Mouse (Mus musculus) olfactory bulb, adult 2 months (tissue): ENCODE data around the gene Entpd1. TPM values are rescaled to one million over a fixed set of nuclear protein-coding genes. Genes with fewer than 3 reads are reported as not detected.

Experiments
- H3K27ac ChIP-seq: fragments of 200-500 bp; 2 replicates; pipeline ENCODE4 v1.5.1; 2012; ENCODE audit warnings: low read depth, low read length; ENCODE audit not compliant: insufficient read depth
- H3K4me1 ChIP-seq: fragments of 200-500 bp; 2 replicates; pipeline ENCODE4 v1.6.1; 2012; ENCODE audit warnings: low read length; ENCODE audit not compliant: control insufficient read depth, insufficient read depth
- H3K4me3 ChIP-seq: fragments of 200-500 bp; 2 replicates; pipeline ENCODE4 v1.5.1; 2012; ENCODE audit warnings: mild to moderate bottlenecking, low read depth, low read length, moderate library complexity; ENCODE audit not compliant: insufficient read depth
- CTCF ChIP-seq: fragments of 200-500 bp; IDR thresholded peaks from 2 replicates; pipeline ENCODE4 v1.5.1; 2012; ENCODE audit warnings: low read depth, mild to moderate bottlenecking, low read length, moderate library complexity; ENCODE audit not compliant: insufficient read depth
- POLR2A ChIP-seq: fragments of 200-500 bp; IDR thresholded peaks from 2 replicates; pipeline ENCODE4 v1.6.1; 2012; ENCODE audit warnings: mild to moderate bottlenecking, low read depth, low read length, moderate library complexity; ENCODE audit not compliant: insufficient read depth
- WGBS: fragments of 180-500 bp; shearing (Covaris S2); methylation state at CpG from one replicate; pipeline ENCODE4 v1.1.7; 2018; 5-methylcytosine and 5-hydroxymethylcytosine counted together
- polyA plus RNA-seq: library from polyadenylated mRNA; stranded (reverse); fragments of >200 nt; gene quantifications from 2 replicates; pipeline ENCODE4 v1.2.4, GENCODE M21; 2012; ENCODE audit warnings: low replicate concordance; ENCODE audit not compliant: missing spikeins, insufficient read depth, insufficient read length

The Entpd1 gene
- polyA plus RNA-seq, 1 experiment: not detected

DNA sequence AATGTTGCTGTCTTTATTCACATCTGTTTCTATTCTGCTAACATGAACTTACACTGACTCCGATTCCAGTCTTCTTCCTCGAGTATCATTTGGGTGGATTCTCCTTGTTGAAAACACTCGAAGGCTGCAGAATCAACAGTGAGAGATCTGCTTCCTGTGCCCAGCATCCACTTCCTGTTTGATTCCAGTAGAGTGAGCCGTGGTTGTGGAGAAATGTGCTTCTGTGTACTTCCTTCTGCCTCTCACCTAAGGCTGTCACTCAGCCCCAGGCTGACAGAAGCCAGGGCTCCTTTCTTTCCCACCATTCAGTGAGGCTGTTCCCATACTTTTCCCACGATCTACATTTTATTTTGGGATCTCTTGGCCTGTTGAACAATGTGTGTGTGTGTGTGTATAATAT lies 37.9 kb downstream of the Entpd1 start:
- H3K4me3 ChIP-seq: no peak overlapping the region
- WGBS: 84% methylated on average over 5 of the region's 5 CpGs
- no peak for TF ChIP-seq CTCF
- TF ChIP-seq POLR2A: no peak
- no peak overlapping the region for H3K27ac ChIP-seq
- no peaks in the 10 kb centered on the region for H3K4me1 ChIP-seq

DNA sequence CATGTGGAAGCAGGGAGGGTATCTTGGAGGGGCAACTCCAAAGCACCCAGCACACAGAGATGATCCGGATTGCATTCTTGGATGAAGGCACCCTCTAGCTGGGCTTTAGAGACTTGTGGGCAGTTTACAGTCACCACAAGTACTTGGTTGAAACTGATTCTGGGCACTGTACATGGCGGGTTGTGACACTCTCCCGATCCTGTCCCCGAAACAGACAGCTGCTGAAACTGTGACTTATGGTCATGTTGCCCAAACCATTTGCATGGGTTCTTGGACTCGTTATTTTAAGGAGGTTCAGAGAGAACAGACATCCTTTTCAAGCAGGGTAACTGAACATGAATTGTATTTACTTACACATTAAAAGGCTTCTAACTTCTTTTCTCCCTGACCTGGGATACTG lies 44.0 kb downstream of the Entpd1 start:
- H3K27ac ChIP-seq: no peak overlapping the region
- H3K4me1 ChIP-seq: peaks cover 8% of the 10 kb centered on the region
- no peak overlapping the region for H3K4me3 ChIP-seq
- 85% methylated on average over 5 of the region's 5 CpGs for WGBS
- TF ChIP-seq CTCF (no peak), POLR2A (no peak)

DNA sequence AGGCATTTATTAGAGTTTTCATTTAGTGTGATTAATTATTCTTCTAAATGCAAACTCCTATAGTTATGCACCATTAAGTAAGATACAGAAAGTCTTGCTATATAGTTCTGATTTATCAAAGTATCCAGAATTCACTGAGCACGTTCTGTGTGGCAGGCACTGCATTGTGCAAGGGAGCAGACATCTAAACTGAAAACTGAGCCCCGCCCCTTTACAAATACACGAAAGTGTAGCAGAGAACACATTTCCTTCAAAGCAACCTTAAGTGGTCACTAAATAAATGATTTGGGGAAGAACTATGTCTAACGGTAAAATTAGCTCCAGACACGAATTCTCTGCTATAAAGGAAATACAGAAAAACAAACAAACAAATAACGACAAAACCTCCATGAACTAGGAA lies 46.1 kb downstream of the Entpd1 start:
- peaks cover 8% of the 10 kb centered on the region for H3K4me1 ChIP-seq
- TF ChIP-seq POLR2A (no peak), CTCF (no peak)
- H3K27ac ChIP-seq: no peak overlapping the region
- H3K4me3 ChIP-seq: no peak overlapping the region
- WGBS: 70% methylated on average over 6 of the region's 6 CpGs

DNA sequence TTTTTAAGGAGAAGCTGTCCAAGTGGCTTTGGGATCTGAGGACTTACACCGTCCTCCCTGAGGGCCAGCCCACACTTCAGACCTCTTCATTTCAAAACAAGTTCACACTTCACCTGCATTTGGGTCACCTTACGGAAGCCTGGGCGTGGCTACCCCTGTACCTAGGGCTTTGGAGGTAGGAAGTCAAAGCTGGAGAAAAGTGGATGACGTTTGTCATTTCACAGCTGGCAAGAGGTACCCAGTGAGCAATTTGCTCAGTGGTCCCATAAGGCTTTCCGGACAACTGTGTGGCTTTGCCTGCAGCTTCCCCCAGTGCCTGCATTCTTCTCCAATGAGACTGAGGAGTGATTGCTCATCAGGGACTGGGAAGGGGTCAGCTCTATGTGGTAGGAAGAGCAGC lies 46.8 kb downstream of the Entpd1 start:
- Histone ChIP-seq H3K4me1 (peaks cover 8% of the 10 kb centered on the region), H3K27ac (no peak overlapping the region), H3K4me3 (no peak overlapping the region)
- WGBS: 74% methylated on average over 5 of the region's 5 CpGs
- TF ChIP-seq CTCF: no peak
- no peak for TF ChIP-seq POLR2A

DNA sequence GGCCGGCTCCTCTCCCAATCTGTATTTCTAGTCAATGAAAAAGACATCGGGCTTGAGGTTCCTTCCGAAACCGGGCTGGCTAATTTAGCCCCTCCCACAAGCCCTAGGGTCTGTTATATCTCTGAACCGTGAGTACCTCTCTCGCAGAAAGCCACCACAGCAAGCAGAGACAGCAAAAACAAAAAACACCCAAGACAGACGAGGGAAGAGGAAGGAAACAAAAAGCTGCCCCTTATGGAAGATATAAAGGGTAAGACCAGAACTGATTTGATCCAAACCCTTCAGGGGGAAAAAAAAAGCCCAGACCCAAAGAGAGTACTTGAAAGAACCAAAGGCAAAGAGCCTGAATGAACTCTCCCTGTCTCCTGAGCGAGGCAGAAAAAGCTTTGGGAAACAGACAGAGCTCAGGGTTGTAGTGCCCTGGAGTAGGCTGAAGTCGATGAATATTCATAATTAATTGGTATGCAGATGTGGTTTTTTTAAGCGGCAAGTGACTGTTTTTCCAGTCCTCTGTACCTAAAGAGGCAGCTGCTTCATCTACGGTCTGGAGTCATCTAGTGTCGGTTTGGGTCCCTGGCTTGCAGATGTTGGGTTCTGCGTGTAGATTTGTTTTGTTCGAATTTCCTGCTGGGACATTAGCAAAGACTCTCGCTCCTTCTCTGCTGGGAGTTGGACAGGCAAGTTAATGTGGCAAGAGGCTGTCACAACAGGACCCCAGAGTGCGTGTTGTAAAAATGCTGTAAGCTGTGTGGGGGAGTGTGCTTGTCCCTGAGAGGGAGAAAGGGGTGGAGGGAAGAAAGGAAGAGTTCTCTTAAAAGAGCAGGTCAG lies 47.7 kb downstream of the Entpd1 start:
- TF ChIP-seq CTCF: no peak
- TF ChIP-seq POLR2A: no peak

DNA sequence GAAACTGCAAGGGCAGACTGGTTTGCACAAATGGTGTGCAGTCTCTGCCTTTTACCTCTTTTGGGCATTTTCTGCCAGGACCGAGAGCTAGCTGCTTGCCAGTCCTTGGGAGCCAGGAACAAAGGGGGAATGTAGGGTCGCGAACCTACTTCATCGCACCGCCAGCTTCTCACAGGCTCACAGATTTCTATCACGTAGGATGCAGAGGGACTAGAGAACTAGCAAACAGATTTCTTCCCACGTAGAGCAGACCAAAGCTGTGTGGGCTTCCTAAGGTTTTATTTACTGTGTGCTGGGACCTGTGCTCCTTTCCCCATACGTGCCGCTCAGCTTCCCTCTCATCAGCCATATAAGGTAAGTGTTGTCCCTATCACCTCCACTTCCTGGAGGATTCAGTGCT lies 48.3 kb downstream of the Entpd1 start:
- no peak for TF ChIP-seq POLR2A
- 35% methylated on average over 9 of the region's 9 CpGs for WGBS
- Histone ChIP-seq H3K27ac (peak overlapping the region; percentile 19), H3K4me1 (peaks cover 8% of the 10 kb centered on the region), H3K4me3 (peak overlapping the region; percentile 40)

More for the DNA sequence above, 47.7 kb downstream of the Entpd1 start:
- WGBS: 8% methylated on average over 16 of the region's 16 CpGs
- peak overlapping the region; percentile 19 for H3K27ac ChIP-seq
- peak overlapping the region; percentile 40 for H3K4me3 ChIP-seq
- H3K4me1 ChIP-seq: peaks cover 8% of the 10 kb centered on the region

DNA sequence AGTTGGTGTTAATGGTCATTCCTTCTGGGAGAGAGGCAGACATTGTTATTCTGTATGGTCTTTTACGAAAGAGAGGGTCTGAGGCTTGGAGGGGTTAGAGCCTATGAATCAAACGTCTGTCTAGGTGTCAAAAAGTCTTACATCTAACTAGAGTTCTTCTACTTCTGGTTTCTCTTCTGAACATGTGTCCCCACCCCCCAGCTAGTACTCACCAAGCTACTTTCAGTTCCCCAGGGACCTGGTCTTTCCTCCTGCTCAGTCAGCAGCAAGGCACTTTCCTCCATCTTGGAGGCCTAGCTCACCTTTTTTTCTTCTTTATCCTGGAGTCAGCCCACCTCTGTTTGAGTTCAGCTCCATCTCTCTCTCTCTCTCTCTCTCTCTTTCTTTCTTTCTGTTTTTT lies 48.9 kb downstream of the Entpd1 start:
- TF ChIP-seq CTCF (no peak), POLR2A (no peak)
- peaks cover 8% of the 10 kb centered on the region for H3K4me1 ChIP-seq
- H3K4me3 ChIP-seq: no peak overlapping the region
- H3K27ac ChIP-seq: no peak overlapping the region
- WGBS: 74% methylated on average over 2 of the region's 2 CpGs

DNA sequence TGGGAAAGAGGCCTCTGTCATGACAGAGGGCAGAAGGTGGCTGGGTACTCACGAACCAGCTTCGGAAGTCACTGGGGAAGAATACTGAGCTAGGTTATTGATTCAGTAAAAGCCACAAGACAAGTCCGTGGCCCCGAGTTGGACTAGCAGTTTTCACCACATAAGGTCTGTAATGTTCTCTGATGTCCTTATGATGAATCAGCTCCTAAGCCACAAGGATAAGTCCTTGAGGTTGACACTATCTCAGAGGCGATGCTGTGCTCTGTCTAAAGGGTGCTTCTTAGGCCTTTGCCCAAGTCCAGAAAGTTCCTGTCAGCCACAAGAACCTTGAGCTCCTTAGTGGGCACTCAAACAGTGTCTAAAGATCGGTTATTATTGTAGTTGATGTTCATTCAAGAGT lies 49.7 kb downstream of the Entpd1 start:
- H3K27ac ChIP-seq: no peak overlapping the region
- TF ChIP-seq CTCF (no peak), POLR2A (no peak)
- WGBS: 88% methylated on average over 6 of the region's 6 CpGs
- peaks cover 8% of the 10 kb centered on the region for H3K4me1 ChIP-seq
- H3K4me3 ChIP-seq: no peak overlapping the region

DNA sequence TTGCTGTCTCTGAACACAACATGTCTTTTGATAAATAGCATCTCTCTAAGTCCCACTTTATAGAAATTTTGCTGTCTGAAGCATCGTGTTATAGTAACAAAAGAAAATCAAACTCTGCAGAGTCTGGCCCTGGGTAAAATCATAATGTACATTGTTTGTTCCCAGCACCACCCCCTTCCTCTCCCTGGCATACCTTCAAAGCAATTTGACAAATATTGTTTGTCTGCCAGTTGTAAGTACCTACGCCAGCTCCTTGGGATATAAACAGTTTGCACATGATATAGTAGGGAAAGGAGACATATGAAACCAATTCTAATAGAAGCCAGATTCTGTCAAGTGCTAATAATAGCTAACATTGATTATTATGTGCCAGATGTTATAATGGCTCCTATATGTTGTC lies 50.6 kb downstream of the Entpd1 start:
- no peak overlapping the region for H3K4me3 ChIP-seq

DNA sequence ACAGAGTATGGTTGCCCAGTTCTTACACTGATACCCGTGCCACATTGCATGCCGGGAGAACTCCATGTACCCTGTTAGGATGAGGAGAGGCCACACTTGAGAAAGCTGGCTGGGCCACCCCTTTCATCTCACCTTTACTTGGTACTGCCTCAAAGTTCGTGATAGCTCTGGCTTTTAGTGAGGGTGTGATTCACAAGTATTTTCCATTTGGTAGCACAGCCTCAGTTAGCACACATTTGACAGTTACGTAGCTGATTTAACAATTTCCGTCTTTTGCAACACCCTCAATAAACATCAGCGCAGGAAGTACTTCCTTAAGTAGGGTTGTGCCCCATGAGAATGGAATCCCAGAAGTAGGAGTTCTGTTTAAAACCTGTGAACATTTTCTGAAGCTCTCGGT lies 53.6 kb downstream of the Entpd1 start:
- TF ChIP-seq POLR2A: no peak
- TF ChIP-seq CTCF: no peak
- WGBS: 88% methylated on average over 7 of the region's 7 CpGs
- Histone ChIP-seq H3K4me1 (no peaks in the 10 kb centered on the region), H3K4me3 (no peak overlapping the region), H3K27ac (no peak overlapping the region)

More for the DNA sequence above, 50.6 kb downstream of the Entpd1 start:
- Histone ChIP-seq H3K27ac (no peak overlapping the region), H3K4me1 (peaks cover 8% of the 10 kb centered on the region)
- TF ChIP-seq POLR2A (no peak), CTCF (no peak)
- 66% methylated on average over 2 of the region's 2 CpGs for WGBS
